Mouse (Mus musculus) midbrain, postnatal 0 days (tissue): ENCODE data around the gene Ddx39. TPM values are rescaled to one million over a fixed set of nuclear protein-coding genes. Genes with fewer than 3 reads are reported as not detected.
A peak's percentile ranks its signal among the peaks of the same experiment; 100 is the strongest.

ENCODE experiments used
- ATAC-seq: fragments of 200-750 bp; cut with Nextera tagmentation; 2 replicates; pipeline ENCODE4 v1.8.0; 2017; ENCODE audit warnings: moderate number of reproducible peaks, mild to moderate bottlenecking, moderate TSS enrichment, moderate library complexity; ENCODE audit not compliant: low FRiP score
- DNase-seq: peaks from one replicate; pipeline ENCODE4 v3.0.0-alpha.2; 2015; ENCODE audit warnings: low spot score
- H3K27ac ChIP-seq: fragments of 300-500 bp; sonication (generic); 2 replicates; pipeline ENCODE4 v1.5.1; 2014; ENCODE audit warnings: low read depth, mild to moderate bottlenecking, low read length, mixed read lengths
- H3K27me3 ChIP-seq: fragments of 300-500 bp; sonication (generic); 2 replicates; pipeline ENCODE4 v1.6.1; 2014; ENCODE audit warnings: low read length, control low read depth, mixed read lengths; ENCODE audit not compliant: insufficient read depth
- H3K36me3 ChIP-seq: fragments of 300-500 bp; sonication (generic); 2 replicates; pipeline ENCODE4 v1.6.1; 2014; ENCODE audit warnings: low read length, control low read depth, mixed read lengths; ENCODE audit not compliant: insufficient read depth
- H3K4me1 ChIP-seq: fragments of 300-500 bp; sonication (generic); 2 replicates; pipeline ENCODE4 v1.6.1; 2014; ENCODE audit warnings: mild to moderate bottlenecking, control low read depth, antibody characterized with exemption, low read length, mixed read lengths; ENCODE audit not compliant: insufficient read depth
- H3K4me2 ChIP-seq: fragments of 300-500 bp; sonication (generic); 2 replicates; pipeline ENCODE4 v1.6.1; 2014; ENCODE audit warnings: low read depth, mild to moderate bottlenecking, low read length, mixed read lengths; ENCODE audit not compliant: poor library complexity, severe bottlenecking
- H3K4me3 ChIP-seq: fragments of 300-500 bp; sonication (generic); 2 replicates; pipeline ENCODE4 v1.5.1; 2014; ENCODE audit warnings: low read depth, mild to moderate bottlenecking, low read length, moderate library complexity
- H3K9ac ChIP-seq: fragments of 300-500 bp; sonication (generic); replicated peaks from 2 replicates; pipeline ENCODE4 v1.6.1; 2014; ENCODE audit warnings: mild to moderate bottlenecking, low read length, moderate library complexity, mixed read lengths; ENCODE audit not compliant: poor library complexity, severe bottlenecking
- H3K9me3 ChIP-seq: fragments of 300-500 bp; sonication (generic); 2 replicates; pipeline ENCODE4 v1.6.1; 2016; ENCODE audit warnings: low read length, control low read depth
- CTCF ChIP-seq: IDR thresholded peaks from 2 replicates; pipeline ENCODE4 v1.5.1; 2016; ENCODE audit warnings: antibody characterized with exemption, mild to moderate bottlenecking
- WGBS: fragments of 180-500 bp; shearing (Covaris S2); extraction: QIAGEN DNeasy Blood & Tissue Kit; methylation state at CpG from one replicate; pipeline ENCODE4 v1.1.7; 2014; 5-methylcytosine and 5-hydroxymethylcytosine counted together
- polyA plus RNA-seq: library from polyadenylated mRNA; unstranded; fragments of >200 nt; fragmentation: Nextera tagmentation; extraction: Ambion mirVana; gene quantifications from 2 replicates; pipeline ENCODE4 v1.2.1, GENCODE M21; 2015
- total RNA-seq: library from RNA; depleted of rRNA; stranded (reverse); fragments of >200 nt; gene quantifications from 2 replicates; pipeline ENCODE4 v1.2.3, GENCODE M21; 2014

Ddx39 gene
- total and polyA plus RNA-seq, 2 experiments from 2014 or later = 38.1 to 68.2 TPM

DNA sequence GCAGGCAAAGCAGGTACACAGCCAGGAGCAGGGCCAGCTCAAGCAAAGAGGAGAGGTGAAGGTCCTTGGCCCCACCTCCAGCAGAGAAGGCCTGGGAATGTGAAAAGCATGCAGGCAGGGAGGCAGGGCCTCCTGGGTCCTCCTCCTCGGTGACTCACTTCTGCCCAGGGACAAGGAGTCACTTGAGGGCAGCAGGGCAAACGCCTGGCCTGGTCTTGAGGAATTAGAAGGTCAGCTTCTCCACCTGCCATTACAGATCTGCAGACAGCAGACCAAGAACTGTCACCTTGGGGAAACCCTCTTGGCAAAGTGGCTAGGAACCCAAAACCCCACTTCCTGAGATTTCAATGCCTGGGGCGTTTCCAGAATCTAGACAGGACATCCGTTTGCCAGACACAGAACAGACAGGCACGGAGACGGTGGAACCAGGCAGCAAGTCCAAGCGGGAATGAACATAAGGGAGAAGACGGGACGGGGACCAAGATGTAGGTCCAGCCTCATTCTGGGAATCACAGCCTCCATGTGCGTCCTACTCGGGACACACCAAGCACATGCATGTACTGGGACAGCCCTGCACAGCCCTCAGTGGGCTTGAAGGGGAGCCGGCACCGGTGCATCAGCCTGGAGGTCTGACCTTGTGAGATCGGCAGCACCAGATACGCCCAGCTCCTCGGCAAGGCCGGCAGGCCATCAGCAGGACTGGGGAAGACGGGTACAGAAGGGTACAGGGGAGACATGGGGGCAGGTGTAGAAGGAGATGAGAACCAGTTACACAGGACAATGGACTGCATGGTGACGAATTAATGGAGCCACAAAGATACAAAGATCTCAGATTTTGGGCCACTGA lies 17.4 kb upstream of the Ddx39 start:
- H3K27ac ChIP-seq = peak overlapping the region; percentile 79
- peak; percentile 4; the same call in 1 of the 2 replicates for ATAC-seq
- TF ChIP-seq CTCF = 0 out of 2 replicates have a peak, but pooled peaks have one; percentile 13

GRCm38 (mm10) chr8:83698291-83698660 lies 16.7 kb upstream of the Ddx39 start:
- Histone ChIP-seq H3K36me3 (0 out of 2 replicates have a peak, but pooled peaks cover 2% of the 10 kb centered on the region), H3K27ac (peak overlapping the region; percentile 79), H3K27me3 (no peaks in the 10 kb centered on the region), H3K9me3 (no peaks in the 10 kb centered on the region), H3K4me2 (peak overlapping the region; percentile 91), H3K9ac (peak overlapping the region; percentile 95), H3K4me3 (peak overlapping the region; percentile 92), H3K4me1 (peaks cover 17% of the 10 kb centered on the region; the same call in 1 of the 2 replicates)
- 3% methylated on average over 15 of the region's 15 CpGs for WGBS
- ATAC-seq (peak; percentile 59), DNase-seq (peak; percentile 44)
- TF ChIP-seq CTCF = no peak

More for the DNA sequence above, 17.4 kb upstream of the Ddx39 start:
- Histone ChIP-seq H3K9ac (peak overlapping the region; percentile 95), H3K4me1 (peaks cover 17% of the 10 kb centered on the region; the same call in 1 of the 2 replicates), H3K27me3 (no peaks in the 10 kb centered on the region), H3K9me3 (no peaks in the 10 kb centered on the region), H3K4me2 (peak overlapping the region; percentile 91), H3K4me3 (peak overlapping the region; percentile 92), H3K36me3 (peaks cover 4% of the 10 kb centered on the region)
- DNase-seq = no peak
- WGBS = 53% methylated on average over 19 of the region's 19 CpGs

DNA sequence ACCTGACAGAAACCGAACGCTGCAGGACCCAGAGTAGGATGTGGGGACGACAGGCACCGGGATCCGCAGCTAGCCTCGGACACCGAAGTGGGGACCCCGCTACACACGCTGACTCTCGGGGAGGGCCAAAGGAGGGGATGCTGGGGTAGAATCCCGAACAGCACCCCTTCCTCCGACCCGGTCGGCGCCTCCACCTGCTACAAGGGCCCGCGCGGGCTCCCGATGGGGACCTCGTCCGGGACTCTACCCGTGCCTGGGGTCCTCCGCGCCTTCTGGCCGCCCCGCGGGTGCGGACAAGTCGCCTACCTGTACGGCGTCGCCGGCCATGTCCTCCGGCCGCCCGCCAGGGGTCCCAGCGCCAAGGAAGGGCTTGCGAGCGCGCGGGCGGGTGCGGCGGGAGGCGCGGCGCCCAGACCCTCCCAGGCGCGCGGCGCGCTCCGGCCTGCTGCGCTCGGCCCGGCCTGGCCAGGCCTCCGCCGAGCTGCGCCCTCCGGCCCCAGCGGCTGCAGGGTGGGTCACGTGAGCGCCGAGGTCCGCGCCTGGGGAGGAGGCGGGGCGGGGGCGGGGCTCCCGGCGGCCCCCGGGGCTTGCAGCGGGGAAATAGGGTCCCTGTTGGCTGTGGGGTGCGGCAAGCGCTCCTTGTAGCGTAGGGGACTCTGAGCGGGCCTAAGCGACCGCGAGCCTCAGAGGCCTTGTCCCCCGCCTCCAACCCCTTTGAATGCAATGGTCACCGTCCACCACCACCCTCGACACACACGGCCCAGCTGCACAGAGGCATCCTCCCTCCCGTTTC lies 16.1 kb upstream of the Ddx39 start, which contains the start of gene Pkn1:
Gene Pkn1 (minus strand): TSS at position 519 of the 793 bp plus-strand sequence.
- DNase-seq (peak; percentile 71), ATAC-seq (peak; percentile 80)
- TF ChIP-seq CTCF = 0 out of 2 replicates have a peak, but pooled peaks have one; percentile 30
- Histone ChIP-seq H3K27ac (peak within 1 kb of the TSS; percentile 79), H3K9me3 (no peaks in the 10 kb centered on the region), H3K36me3 (0 out of 2 replicates have a peak, but pooled peaks cover 2% of the 10 kb centered on the region), H3K4me2 (peak within 1 kb of the TSS; percentile 91), H3K9ac (peak within 1 kb of the TSS; percentile 95), H3K4me1 (peaks cover 17% of the 10 kb centered on the region; the same call in 1 of the 2 replicates), H3K27me3 (no peaks in the 10 kb centered on the region), H3K4me3 (peak within 1 kb of the TSS; percentile 92)
- 0% methylated on average over 60 of the region's 85 CpGs for WGBS

DNA sequence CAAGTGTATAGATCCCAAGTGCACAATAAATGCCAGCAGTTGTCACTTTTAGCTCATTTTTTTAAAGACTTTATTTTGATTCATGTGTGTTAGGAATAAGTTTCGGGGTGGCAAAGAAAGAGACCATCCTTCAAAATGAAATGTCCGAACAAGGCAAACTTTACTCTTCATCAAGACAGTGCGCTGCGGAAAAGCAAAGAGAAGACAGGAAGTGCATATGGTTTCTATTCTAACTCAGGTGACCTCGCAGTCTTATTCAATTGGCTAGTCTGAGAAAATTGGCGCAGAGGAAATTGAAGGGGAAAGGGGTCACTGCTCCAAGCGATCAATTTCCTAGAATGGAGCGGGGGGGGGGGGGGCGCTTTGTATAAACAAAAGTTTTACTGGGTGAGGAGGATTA lies 15.4 kb upstream of the Ddx39 start:
- peak overlapping the region; percentile 92 for H3K4me3 ChIP-seq
- peak overlapping the region; percentile 95 for H3K9ac ChIP-seq
- 46% methylated on average over 9 of the region's 9 CpGs for WGBS
- H3K4me1 ChIP-seq = peaks cover 17% of the 10 kb centered on the region; the same call in 1 of the 2 replicates
- H3K36me3 ChIP-seq = no peaks in the 10 kb centered on the region
- peak overlapping the region; percentile 91 for H3K4me2 ChIP-seq
- no peak for TF ChIP-seq CTCF
- H3K27me3 ChIP-seq = no peaks in the 10 kb centered on the region
- H3K27ac ChIP-seq = peak overlapping the region; percentile 79; the same call in 1 of the 2 replicates
- ATAC-seq (no peak), DNase-seq (peak; percentile 33)
- no peaks in the 10 kb centered on the region for H3K9me3 ChIP-seq

DNA sequence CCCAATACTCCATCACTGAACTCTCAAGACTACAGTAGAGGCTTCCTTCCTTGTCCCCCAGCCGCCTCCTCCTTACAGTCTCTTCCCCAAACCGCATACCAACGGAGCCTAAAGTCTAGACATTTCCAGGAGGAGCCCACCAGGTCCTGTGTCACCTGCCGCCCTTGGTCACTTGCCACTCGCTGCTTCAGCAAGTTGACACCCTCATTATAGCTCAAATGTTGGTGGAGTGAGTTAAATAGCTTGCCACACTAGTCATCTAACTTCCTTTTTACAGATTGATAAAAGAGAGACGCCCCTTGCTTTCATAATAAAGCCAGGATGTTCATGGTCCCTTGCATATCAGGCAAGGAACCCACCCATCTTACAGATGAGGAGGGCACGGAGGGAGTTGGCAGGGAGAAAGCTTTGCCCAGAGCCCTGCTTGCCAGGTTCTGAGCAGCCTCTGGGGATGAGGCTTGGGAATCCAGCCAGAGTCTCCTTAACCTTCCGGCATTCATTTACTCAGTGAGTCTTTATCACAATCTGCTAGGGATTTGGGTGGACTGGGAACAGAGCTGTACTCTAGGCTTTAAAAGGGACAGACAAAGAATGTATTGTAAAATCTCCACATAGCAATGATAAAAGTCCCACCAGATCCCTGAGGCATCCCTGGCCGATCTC lies 14.4 kb upstream of the Ddx39 start:
- DNase-seq = no peak
- Histone ChIP-seq H3K27me3 (no peaks in the 10 kb centered on the region), H3K27ac (no peak overlapping the region), H3K4me2 (no peak overlapping the region), H3K4me3 (no peak overlapping the region), H3K36me3 (no peaks in the 10 kb centered on the region), H3K4me1 (peaks cover 17% of the 10 kb centered on the region; the same call in 1 of the 2 replicates), H3K9me3 (no peaks in the 10 kb centered on the region), H3K9ac (no peak overlapping the region)
- no peak for TF ChIP-seq CTCF
- ATAC-seq = no peak
- WGBS = 81% methylated on average over 9 of the region's 9 CpGs
